Mouse (Mus musculus) c-Kit-negative CD71-positive TER-119-positive erythroid progenitor cells, embryonic 14.5 days (primary cell): ENCODE measurements around the gene Olfr1373.

Experiments used
- DNase-seq: peaks from one replicate; pipeline ENCODE4 v3.0.0-alpha.2; 2013; ENCODE audit warnings: low read depth, low spot score

Gene Olfr1373

DNA sequence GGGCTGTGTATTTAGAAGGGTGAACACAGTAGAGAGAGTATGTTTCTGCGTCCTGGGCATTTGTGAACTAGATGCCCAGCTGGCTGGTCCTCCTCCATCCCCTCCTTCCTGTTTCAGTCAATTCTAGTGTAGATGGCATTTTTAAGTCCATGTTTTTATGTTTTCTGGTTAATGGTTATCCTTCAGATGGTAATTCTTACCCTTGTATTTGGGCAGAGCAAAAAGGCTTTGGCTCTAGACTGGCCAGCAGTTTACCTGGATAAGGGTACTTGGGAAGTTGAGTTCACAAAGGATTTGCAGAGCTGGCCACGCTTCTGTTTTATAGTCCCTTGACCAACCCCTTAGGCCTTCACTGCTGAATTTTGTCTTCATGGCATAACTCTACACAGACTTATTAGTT lies 39.3 kb downstream of the Olfr1373 start:
- DNase-seq, result no peak

GRCm38 (mm10) chr11:52105503-52105902 lies 39.8 kb downstream of the Olfr1373 start:
- DNase-seq, result no peak

- no peak for DNase-seq
Measured at GRCm38 (mm10) chr11:52102977-52103376, 42.4 kb downstream of the Olfr1373 start.

DNA sequence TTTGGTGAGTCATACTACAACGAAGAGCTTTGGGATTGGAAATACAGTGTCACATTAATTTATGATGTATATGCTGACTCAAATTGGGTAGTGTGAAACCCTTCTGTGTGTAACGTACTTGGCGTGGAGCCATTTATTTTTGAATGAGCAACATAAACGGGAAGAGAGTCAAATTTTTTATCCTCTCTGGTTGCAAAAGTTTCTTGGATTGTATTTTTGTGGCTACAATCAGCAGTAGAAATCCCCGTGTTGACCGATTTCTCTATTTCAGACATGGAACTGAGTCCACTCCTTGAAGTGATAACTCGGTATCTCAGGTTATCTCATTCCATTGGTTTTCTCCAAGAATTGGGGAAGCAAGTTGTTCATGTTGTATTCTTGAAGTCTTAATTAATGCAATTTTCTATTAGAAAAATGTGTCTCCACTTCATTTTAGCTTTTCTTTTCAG lies 45.5 kb downstream of the Olfr1373 start:
- DNase-seq, result no peak

DNA sequence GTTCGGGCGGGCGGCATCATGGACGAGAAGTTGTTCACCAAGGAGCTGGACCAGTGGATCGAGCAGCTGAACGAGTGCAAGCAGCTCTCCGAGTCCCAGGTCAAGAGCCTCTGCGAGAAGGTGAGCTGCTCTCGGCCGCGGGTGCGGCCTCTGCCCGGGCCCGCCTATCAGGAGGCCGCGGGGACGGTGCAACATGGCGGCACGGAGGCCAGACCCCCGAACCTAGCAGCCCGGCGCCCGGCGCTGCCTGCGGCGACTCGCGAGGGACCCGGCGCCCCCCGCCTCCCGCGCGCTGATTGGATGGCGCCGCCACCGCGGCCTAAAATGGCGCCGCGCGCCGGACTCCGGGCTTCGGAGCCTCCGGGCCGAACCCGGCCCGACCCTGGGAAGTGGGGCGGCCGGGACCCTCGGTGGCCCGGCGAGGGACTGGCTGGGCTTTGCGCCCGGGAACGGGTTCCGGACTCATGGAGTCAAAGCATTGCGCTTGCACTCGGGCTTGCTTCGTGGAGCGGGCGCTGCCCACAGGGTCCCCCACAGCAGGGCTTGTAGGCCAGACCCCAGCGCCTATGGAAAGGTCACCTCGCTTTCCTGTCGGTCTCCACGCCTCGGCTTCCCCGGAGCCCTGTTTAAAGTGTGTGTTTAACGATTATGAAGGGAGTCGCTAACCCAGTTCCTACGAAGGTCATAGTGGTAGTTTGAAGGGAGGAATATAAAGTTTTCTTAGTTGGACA lies 46.1 kb downstream of the Olfr1373 start:
- DNase-seq, result peak; percentile 56

GRCm38 (mm10) chr11:52098398-52098946 lies 46.9 kb downstream of the Olfr1373 start, which contains the start of gene Ppp2ca:
Gene Ppp2ca, plus strand, starts transcription at chr11:52098681.
- DNase-seq, result peak; percentile 96

DNA sequence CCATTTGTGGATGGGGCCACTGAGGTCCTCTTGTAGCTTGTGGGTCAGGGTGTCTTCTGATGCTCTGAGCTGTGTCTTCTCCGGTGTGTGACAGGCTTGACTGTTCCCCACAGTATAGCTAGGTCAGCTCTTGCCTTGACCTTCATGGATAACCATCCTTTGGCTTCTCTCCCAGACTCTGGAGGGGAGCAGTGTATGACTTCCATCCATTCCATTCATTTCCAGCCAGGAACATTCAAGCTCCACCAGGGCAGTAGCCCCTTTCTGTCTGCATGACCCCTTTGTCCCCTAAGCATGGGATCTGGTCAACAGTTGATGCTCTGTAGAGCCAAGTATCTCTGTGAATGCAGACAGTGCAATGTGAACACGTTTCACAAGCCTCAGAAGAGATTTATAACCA lies 47.7 kb downstream of the Olfr1373 start:
- no peak for DNase-seq

GRCm38 (mm10) chr11:52097016-52097415 lies 48.3 kb downstream of the Olfr1373 start:
- no peak for DNase-seq
